Mouse (Mus musculus): ENCODE measurements around the gene Gm38392. TPM values are rescaled to one million over a fixed set of nuclear protein-coding genes. Genes with fewer than 3 reads are reported as not detected.
A peak's percentile ranks its signal among the peaks of the same experiment; 100 is the strongest.

Gene Gm38392
- polyA plus RNA-seq, 1 experiment from 2014 or later, result 0.31 TPM

DNA sequence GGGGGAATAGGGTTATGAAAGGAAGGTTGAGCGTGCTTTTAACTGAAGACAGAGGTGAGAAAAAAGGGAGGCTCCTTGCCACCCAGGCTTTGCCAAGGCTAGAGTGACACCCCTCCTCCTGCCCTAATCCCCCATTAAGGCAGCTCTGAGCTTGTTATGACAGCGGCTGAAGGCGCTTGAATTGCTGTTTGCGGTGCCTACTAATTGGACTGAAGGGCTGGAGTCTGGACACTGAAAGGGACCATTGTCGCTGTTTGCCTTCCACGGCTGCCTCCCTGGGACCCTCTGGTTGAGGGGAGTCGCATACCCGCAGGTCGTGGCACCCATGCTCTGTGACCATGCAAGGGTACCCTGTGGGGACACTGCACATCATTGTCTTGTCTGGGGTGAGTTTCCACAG is 67.1 kb downstream of the Gm38392 start:
- WGBS (ENCODE audit: insufficient replicate concordance), result 23% methylated on average over 9 of the region's 9 CpGs

DNA sequence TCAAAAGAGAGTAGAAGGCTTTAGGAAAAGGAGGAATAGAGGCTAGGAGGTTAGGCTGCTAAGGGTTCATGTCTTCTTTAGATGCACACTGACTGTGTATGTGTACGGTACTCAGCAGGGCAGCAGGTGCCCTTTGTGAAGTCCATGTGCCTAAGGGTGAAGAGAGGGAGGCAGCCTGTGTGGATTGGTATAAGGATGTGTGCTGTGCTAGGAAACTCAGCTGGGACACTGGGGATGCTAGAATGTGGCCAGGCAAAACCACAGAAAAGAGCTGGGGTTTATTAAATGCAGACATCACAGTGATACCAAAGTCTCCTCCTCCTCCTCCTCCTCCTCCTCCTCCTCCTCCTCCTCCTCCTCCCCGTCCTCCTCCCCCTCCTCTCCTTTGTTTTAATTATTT is 69.3 kb downstream of the Gm38392 start:
- Histone ChIP-seq H3K27me3 (ENCODE audit: control insufficient read depth, insufficient read depth, low read length) (peaks cover 93% of the 10 kb centered on the region), H3K27ac (ENCODE audit: low read depth, low read length) (no peak overlapping the region), H3K9me3 (replicated peaks; ENCODE audit: control insufficient read depth, low read length) (no peaks in the 10 kb centered on the region), H3K4me1 (ENCODE audit: control insufficient read depth, insufficient read depth, low read length) (peaks cover 3% of the 10 kb centered on the region; the same call in 1 of the 2 replicates), H3K4me3 (ENCODE audit: low read depth, low read length) (no peak overlapping the region), H3K4me2 (no peak overlapping the region), H3K36me3 (ENCODE audit: control insufficient read depth, insufficient read depth, low read length) (no peaks in the 10 kb centered on the region), H3K9ac (ENCODE audit: low read depth, low read length) (no peak overlapping the region)
- no peak for ATAC-seq (replicated peaks; ENCODE audit: insufficient number of reproducible peaks, low FRiP score, low TSS enrichment)
- 26% methylated on average over 2 of the region's 2 CpGs for WGBS (ENCODE audit: insufficient replicate concordance)

More for the DNA sequence above, 67.1 kb downstream of the Gm38392 start:
- Histone ChIP-seq H3K27me3 (ENCODE audit: control insufficient read depth, insufficient read depth, low read length) (peaks cover 88% of the 10 kb centered on the region), H3K27ac (ENCODE audit: low read depth, low read length) (no peak overlapping the region), H3K36me3 (ENCODE audit: control insufficient read depth, insufficient read depth, low read length) (no peaks in the 10 kb centered on the region), H3K9ac (ENCODE audit: low read depth, low read length) (no peak overlapping the region), H3K4me1 (ENCODE audit: control insufficient read depth, insufficient read depth, low read length) (peaks cover 3% of the 10 kb centered on the region; the same call in 1 of the 2 replicates), H3K9me3 (replicated peaks; ENCODE audit: control insufficient read depth, low read length) (no peaks in the 10 kb centered on the region), H3K4me2 (no peak overlapping the region), H3K4me3 (ENCODE audit: low read depth, low read length) (no peak overlapping the region)
- no peak for ATAC-seq (replicated peaks; ENCODE audit: insufficient number of reproducible peaks, low FRiP score, low TSS enrichment)

DNA sequence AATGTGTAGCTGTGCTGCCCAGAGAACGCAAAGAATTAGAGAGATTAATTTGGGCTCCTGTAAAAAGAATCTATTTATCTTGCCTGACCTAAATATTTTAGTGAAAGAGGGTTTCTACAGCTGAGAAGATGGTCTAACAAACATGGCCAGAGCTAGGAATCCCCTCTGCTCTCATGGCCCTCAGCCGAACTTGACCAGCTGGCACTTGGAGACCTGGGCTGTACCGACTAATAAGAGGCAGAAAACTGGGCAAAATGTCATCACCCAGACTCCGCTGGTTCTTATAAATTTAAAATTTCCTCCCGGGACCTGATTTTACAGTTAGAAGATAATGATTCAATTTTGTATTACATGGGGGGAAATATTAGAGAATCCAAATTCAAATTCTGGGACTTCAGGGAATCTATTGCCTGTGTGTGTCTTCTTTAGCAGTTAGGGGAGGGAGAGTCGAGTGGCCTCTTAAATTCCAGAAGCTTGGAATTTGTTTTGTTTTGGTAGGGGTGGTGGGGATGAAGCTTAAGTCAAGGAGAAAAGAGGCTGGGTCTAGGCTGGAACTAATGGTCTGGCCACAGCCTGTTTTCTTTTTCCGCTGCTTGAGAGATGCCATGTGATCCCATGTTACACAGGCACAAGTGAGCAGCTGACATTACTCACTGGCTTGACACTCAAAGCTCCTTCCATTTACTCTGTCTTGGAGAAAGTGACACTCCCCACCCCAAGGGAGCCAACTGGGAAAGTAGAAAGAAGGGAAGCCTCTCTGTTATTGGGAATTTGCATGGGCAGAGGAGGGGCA is 70.3 kb downstream of the Gm38392 start:
- 13% methylated on average over 7 of the region's 7 CpGs for WGBS (ENCODE audit: insufficient replicate concordance)
- ATAC-seq (replicated peaks; ENCODE audit: insufficient number of reproducible peaks, low FRiP score, low TSS enrichment), result no peak
- Histone ChIP-seq H3K9me3 (replicated peaks; ENCODE audit: control insufficient read depth, low read length) (no peaks in the 10 kb centered on the region), H3K27ac (ENCODE audit: low read depth, low read length) (no peak overlapping the region), H3K27me3 (ENCODE audit: control insufficient read depth, insufficient read depth, low read length) (peaks cover 95% of the 10 kb centered on the region), H3K4me1 (ENCODE audit: control insufficient read depth, insufficient read depth, low read length) (peaks cover 3% of the 10 kb centered on the region; the same call in 1 of the 2 replicates), H3K4me3 (ENCODE audit: low read depth, low read length) (no peak overlapping the region), H3K4me2 (no peak overlapping the region), H3K9ac (ENCODE audit: low read depth, low read length) (no peak overlapping the region), H3K36me3 (ENCODE audit: control insufficient read depth, insufficient read depth, low read length) (no peaks in the 10 kb centered on the region)

DNA sequence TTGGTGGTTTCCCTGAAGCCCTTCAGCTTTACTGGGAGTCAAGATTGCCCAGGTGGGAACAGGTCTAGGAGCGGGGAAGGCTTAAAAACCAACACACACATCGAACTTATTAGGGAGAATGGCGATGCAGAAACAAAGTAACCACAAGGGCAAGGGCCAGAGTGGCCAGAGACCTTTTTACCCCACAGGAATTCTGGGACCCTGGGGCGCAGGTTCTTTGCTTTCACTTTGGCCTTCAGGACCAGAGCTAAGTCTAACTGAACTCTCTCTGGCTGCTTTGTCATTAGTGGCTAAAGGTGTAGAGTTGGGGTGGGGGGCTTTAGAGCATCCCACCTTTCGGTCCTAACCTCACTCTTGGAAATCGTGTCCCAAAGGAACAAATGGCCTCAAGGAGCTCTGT is 70.9 kb downstream of the Gm38392 start:
- Histone ChIP-seq H3K4me2 (peak overlapping the region; percentile 53), H3K9ac (ENCODE audit: low read depth, low read length) (no peak overlapping the region), H3K4me1 (ENCODE audit: control insufficient read depth, insufficient read depth, low read length) (peaks cover 3% of the 10 kb centered on the region; the same call in 1 of the 2 replicates), H3K27ac (ENCODE audit: low read depth, low read length) (no peak overlapping the region), H3K27me3 (ENCODE audit: control insufficient read depth, insufficient read depth, low read length) (peaks cover 94% of the 10 kb centered on the region), H3K9me3 (replicated peaks; ENCODE audit: control insufficient read depth, low read length) (no peaks in the 10 kb centered on the region), H3K4me3 (ENCODE audit: low read depth, low read length) (peak overlapping the region; percentile 35), H3K36me3 (ENCODE audit: control insufficient read depth, insufficient read depth, low read length) (no peaks in the 10 kb centered on the region)
- 3% methylated on average over 6 of the region's 6 CpGs for WGBS (ENCODE audit: insufficient replicate concordance)
- no peak for ATAC-seq (replicated peaks; ENCODE audit: insufficient number of reproducible peaks, low FRiP score, low TSS enrichment)

DNA sequence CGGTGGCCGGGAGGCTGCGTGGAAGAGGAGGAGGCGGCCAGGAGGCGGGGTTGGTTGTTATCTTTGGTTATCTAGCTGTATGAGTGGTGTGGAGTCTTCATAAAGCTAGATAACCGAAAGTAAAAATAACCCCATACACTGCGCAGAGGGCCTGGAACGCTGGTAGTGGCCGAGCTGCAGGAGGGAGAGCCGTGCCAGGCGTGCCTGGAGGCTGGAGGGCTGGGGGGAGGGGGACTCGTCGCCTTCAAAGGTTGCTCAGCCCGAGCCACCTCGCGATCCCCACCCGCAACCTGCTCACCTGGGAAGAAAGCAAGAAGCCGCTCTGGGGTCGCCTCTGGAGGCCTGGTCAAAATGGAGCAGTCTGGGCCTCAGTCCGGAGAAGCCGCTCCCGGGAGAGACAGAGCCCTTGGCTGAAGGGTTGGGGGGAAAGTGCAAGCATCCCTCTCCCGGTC is 71.4 kb downstream of the Gm38392 start:
- 2% methylated on average over 23 of the region's 23 CpGs for WGBS (ENCODE audit: insufficient replicate concordance)
- Histone ChIP-seq H3K4me2 (peak overlapping the region; percentile 53), H3K9me3 (replicated peaks; ENCODE audit: control insufficient read depth, low read length) (no peaks in the 10 kb centered on the region), H3K4me3 (ENCODE audit: low read depth, low read length) (peak overlapping the region; percentile 35), H3K36me3 (ENCODE audit: control insufficient read depth, insufficient read depth, low read length) (no peaks in the 10 kb centered on the region), H3K4me1 (ENCODE audit: control insufficient read depth, insufficient read depth, low read length) (peaks cover 3% of the 10 kb centered on the region; the same call in 1 of the 2 replicates), H3K9ac (ENCODE audit: low read depth, low read length) (no peak overlapping the region), H3K27me3 (ENCODE audit: control insufficient read depth, insufficient read depth, low read length) (peaks cover 94% of the 10 kb centered on the region), H3K27ac (ENCODE audit: low read depth, low read length) (no peak overlapping the region)
- no peak for ATAC-seq (replicated peaks; ENCODE audit: insufficient number of reproducible peaks, low FRiP score, low TSS enrichment)

DNA sequence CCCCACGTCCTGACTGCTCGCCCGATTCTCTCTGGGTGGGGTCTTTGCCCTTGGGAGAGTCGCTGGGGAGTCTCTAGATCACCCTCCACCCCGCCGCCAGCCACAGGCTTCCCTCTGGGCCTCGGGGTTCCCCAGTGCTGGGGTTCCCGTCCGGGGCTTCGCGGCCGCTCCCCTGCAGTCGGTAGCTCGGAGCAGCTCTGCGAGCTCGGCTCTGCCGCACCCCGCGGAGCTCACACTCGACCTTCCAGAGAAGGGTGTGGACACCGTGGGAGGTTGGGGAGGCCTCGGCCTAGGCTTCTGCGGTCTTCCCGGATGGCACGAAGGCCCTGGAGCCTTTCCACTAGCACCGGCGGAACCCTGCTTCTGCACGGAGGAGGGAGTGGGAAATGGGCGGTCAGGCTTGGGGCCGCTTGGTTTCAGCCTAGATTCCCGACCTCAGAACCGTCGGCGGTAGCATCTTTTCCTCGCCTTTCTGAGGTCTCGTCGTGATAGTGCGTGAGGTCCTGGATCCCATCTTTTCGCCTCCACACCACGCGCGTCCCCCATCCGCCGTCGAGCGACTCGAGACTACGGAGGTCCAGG is 71.9 kb downstream of the Gm38392 start:
- no peak overlapping the region for H3K27ac ChIP-seq (ENCODE audit: low read depth, low read length)
- peaks cover 94% of the 10 kb centered on the region for H3K27me3 ChIP-seq (ENCODE audit: control insufficient read depth, insufficient read depth, low read length)
- H3K36me3 ChIP-seq (ENCODE audit: control insufficient read depth, insufficient read depth, low read length), result no peaks in the 10 kb centered on the region
- no peak overlapping the region for H3K9ac ChIP-seq (ENCODE audit: low read depth, low read length)
- no peaks in the 10 kb centered on the region for H3K9me3 ChIP-seq (replicated peaks; ENCODE audit: control insufficient read depth, low read length)
- peak overlapping the region; percentile 53 for H3K4me2 ChIP-seq
- peak overlapping the region; percentile 35 for H3K4me3 ChIP-seq (ENCODE audit: low read depth, low read length)
- no peak for ATAC-seq (replicated peaks; ENCODE audit: insufficient number of reproducible peaks, low FRiP score, low TSS enrichment)
- H3K4me1 ChIP-seq (ENCODE audit: control insufficient read depth, insufficient read depth, low read length), result peaks cover 3% of the 10 kb centered on the region; the same call in 1 of the 2 replicates
- WGBS (ENCODE audit: insufficient replicate concordance), result 2% methylated on average over 48 of the region's 48 CpGs

DNA sequence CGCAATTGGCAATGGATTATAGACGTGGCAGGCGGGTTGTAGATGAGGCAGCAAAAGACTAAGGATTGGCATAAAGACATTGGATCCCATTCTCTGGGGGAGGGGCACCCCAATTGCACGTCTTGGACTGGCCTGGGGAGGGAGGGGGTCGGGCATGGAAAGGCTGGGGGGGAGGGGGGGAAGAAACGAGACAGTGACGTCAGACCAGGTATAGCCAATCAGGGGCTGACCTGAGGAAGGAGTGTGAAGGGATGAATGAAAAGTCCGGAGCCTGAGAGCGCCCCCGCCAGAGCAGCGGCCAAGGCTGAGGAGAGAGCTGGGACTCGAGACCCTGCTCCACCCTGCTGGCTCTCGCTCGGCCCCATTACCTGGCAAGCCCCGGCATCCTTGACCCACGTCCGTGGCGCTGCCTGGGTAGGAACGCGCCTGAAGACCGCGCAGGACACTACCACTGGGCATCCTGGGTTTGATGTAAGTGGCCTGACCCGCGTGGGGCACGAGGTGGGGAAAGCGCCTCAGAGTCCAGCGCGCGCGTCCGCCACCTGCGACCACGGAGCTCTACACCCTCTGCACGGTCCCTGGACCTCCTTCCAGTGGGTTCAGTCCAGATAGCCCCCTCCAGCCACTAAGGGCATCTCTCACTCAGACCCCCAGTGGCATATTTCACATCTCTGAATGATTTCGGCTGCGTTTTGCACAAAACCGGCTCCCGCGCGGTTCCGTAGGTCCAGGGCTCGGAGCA is 72.6 kb downstream of the Gm38392 start:
- Histone ChIP-seq H3K4me2 (peak overlapping the region; percentile 53), H3K36me3 (ENCODE audit: control insufficient read depth, insufficient read depth, low read length) (no peaks in the 10 kb centered on the region), H3K27ac (ENCODE audit: low read depth, low read length) (no peak overlapping the region), H3K9ac (ENCODE audit: low read depth, low read length) (no peak overlapping the region), H3K4me3 (ENCODE audit: low read depth, low read length) (peak overlapping the region; percentile 13; the same call in 1 of the 2 replicates), H3K4me1 (ENCODE audit: control insufficient read depth, insufficient read depth, low read length) (peaks cover 3% of the 10 kb centered on the region; the same call in 1 of the 2 replicates), H3K27me3 (ENCODE audit: control insufficient read depth, insufficient read depth, low read length) (peaks cover 94% of the 10 kb centered on the region), H3K9me3 (replicated peaks; ENCODE audit: control insufficient read depth, low read length) (no peaks in the 10 kb centered on the region)
- no peak for ATAC-seq (replicated peaks; ENCODE audit: insufficient number of reproducible peaks, low FRiP score, low TSS enrichment)
- 2% methylated on average over 42 of the region's 42 CpGs for WGBS (ENCODE audit: insufficient replicate concordance)

DNA sequence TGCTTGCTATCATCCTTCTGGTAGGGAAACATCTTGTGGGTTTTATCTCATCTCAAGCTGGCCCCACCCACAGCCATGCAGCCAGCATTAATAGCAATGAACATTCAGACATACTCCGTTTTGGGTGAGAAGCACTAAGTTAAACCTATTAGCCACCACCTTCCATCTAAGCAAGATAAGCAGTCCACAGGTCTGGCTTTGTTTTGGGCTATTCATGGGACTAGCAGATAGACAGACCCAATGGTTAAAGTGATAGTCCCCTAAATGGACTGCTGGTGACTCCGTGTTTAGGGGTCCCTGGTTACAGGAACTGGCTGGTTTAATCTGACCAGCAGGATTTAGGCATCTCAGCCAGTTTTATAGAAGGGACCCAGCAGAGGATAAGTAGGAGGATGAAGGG is 74.0 kb downstream of the Gm38392 start:
- Histone ChIP-seq H3K4me3 (ENCODE audit: low read depth, low read length) (no peak overlapping the region), H3K4me2 (no peak overlapping the region), H3K27me3 (ENCODE audit: control insufficient read depth, insufficient read depth, low read length) (peaks cover 95% of the 10 kb centered on the region), H3K4me1 (ENCODE audit: control insufficient read depth, insufficient read depth, low read length) (peaks cover 3% of the 10 kb centered on the region; the same call in 1 of the 2 replicates), H3K27ac (ENCODE audit: low read depth, low read length) (no peak overlapping the region), H3K36me3 (ENCODE audit: control insufficient read depth, insufficient read depth, low read length) (no peaks in the 10 kb centered on the region), H3K9ac (ENCODE audit: low read depth, low read length) (no peak overlapping the region), H3K9me3 (replicated peaks; ENCODE audit: control insufficient read depth, low read length) (no peaks in the 10 kb centered on the region)
- WGBS (ENCODE audit: insufficient replicate concordance), result 7% methylated on average over 2 of the region's 2 CpGs
- ATAC-seq (replicated peaks; ENCODE audit: insufficient number of reproducible peaks, low FRiP score, low TSS enrichment), result no peak

All from heart, embryonic 11.5 days (tissue).